Mouse (Mus musculus) erythroid progenitor cell, adult 5-6 weeks (primary cell): ENCODE measurements around the gene Kif27. TPM values are rescaled to one million over a fixed set of nuclear protein-coding genes. Genes with fewer than 3 reads are reported as not detected.
"Not testable (repeated sequence)": the region's sequence is repeated elsewhere in the genome, so short reads cannot be mapped to it uniquely, and the experiment has no call there.

Experiments used
- ATAC-seq: replicated peaks from 2 replicates; pipeline ENCODE4 v1.8.0; 2016; ENCODE audit warnings: moderate number of reproducible peaks, mild to moderate bottlenecking, moderate TSS enrichment, inconsistent platforms; ENCODE audit not compliant: poor library complexity, low FRiP score, severe bottlenecking
- total RNA-seq, 2 experiments: library from RNA; stranded (forward) in 1 of 2; stranded (reverse) in 1 of 2; fragments of 150-400 nt in 1 of 2; fragments of 186-747, 209-891 nt in 1 of 2; gene quantifications; 2 replicates each; pipeline versions ENCODE4 v1.2.3 to v1.2.4; 2015 to 2017; ENCODE audit warnings: low replicate concordance in 2 of 2

The Kif27 gene
- total RNA-seq, 2 experiments from 2014 or later: not detected

DNA sequence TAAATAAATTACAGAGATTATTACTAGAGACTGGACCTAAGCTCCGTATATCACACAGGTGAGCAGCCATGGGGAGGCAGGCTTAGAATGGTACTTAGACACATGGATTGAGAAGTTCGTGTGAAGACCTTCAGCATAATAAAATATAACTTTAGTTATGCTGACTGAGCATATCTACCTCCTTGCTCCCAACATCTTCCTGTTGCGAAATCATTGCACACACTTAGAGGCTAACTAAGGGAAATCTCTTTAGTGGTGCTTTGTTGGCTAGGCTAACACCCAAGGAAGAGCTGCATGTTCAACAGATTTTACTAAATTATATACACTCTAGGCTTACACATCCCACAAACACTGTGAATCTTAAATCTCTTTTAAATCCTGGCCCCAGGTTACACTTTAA lies 7.5 kb upstream of the Kif27 start:
- ATAC-seq: no peak

DNA sequence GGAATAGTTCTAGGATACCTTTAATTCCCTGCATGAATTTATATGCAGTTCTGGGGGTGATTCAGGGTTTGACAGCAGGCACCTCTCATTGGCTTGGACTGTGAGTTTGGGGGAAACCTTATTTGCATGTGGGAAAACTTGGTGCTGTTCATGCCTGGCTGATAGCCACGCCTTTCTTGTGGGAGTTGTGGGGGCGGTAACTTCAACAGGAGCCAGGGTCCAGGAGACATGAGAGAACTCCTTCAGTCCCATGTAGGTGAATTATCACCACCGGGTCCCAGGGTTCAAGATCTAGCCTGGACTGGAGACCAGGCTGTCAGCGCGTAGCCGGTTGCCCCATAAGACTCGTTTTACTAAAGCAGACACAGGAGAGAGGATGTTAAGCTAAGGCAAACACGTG lies 6.3 kb upstream of the Kif27 start:
- not testable (repeated sequence) for ATAC-seq

DNA sequence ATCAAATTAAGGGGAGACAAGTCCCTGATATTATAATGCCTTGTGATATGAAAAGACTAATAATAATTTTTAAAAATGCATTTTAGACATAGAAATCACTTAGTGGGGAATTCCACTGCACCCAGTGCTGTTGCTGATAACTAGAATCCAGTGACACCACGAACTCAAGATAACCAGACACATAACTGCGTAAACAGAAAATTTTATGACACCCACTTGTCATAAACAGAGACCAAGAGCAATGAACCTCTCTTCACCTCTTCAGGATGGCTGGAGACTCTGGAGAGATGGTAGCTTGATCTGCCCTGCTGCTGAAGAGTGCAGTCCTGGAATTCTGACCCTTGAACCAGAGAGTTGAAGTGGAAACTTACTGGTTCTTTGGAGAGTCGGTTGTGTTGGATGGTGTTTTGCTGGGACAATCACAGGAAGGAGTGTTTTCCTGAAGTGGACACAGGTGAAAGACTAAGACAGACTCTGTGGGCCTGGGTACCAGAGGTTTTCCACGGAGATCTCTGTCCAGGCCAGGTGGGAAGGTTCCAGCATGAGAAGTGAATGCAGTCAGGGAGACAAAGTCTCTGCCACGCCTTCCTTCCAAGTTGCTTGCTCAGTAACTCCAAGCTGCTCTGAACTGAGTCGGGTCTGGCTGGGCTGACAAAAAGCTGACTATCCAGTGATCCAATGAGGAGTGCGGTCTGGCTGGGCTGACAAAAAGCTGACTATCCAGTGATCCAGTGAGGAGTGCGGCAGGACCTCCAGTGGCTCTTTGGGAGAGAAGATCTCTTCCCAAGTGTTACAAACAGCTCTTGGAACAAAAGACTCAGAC lies 5.6 kb upstream of the Kif27 start:
- no peak for ATAC-seq

DNA sequence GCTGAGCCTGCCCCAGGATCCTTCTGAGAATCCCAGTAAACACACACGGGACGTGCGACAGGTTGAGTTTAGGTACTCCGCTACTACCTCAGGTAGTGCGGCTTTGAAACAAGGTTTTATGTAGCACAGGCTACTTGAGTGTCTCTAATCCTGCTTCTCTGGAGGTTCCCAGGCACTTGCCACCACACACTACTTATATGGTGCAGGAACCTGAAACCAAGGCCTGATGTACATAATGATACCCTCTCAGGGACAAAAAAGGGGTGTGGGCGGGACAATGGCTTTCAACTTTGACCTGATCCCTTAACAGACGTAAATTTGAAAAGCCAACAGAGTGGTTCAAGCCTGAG lies 357 bp upstream of the Kif27 start:
- peak; percentile 69 for ATAC-seq

DNA sequence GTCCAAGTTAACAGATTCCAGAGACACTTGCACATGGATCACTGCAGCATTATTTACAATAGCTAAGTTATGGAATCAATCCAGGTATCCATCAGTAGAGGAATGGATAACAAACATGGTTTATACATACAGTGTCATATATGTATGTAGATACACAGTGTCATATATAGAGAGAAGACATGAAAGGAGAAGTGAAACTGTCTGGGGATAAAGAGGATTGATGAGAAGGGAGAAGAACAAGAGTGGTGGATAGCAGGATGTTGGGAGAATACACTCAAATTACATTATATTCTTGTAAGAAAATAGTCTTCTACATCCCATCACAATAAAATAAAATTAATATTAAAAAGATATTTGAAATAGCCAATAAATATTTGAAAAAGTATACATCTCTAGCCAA lies 5.9 kb downstream of the Kif27 start:
- ATAC-seq: no peak

DNA sequence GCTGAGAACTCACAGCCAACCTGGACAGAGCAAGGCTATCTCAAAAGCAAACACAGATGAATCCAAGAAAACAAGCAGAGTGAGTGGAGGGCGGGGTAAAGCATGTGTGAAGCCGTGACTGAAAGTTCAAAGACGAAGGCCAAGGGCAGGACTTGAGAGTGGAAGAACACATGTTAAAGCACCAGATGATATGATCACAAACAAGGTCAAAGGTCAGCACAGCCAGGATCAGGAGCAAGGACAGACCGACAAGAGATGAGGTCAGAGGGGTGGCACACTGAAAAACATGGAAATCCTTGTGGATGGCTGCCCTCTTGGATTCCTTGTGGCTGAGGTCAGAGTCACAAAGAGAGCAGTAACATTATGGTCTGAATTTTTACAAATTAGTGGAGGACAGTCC lies 8.3 kb downstream of the Kif27 start:
- ATAC-seq: no peak

DNA sequence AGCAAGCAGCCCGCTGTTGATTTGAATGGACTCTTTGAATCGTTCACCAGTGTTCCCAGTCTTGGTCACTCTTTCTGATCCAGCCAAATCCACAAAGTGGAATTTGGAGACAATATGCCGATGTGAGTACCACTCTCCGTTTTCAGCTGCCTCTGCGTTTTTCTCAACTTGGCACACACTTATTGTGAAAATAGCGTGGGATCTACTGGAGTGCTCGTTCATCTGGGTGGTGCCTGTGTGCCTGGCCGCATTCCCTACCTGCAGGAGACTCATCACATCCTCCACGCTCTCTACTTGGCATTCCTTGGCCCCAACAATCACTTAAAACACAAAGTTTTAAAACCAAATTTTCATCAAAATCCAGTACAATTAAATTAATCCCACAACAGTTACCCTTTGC lies 14.4 kb downstream of the Kif27 start:
- no peak for ATAC-seq

DNA sequence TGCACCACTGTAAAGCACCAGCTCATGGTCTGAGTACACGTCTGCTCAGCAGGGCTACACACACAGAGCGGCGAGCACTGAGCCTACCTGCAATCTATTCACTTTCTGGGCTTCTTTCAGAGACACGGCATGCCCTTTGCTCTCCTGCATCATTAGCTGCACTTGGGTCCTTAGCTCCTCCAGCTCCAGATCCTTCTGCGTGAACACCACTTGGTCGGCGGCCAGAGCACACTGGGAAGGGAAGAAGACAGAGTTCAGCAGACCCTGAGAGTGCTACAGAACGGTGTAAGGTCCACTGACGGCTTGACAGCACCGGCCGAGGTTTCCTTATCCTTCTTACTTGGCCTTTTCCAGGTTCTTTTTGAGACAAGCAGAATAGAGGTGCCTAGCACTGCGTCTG lies 21.5 kb downstream of the Kif27 start:
- ATAC-seq: no peak

DNA sequence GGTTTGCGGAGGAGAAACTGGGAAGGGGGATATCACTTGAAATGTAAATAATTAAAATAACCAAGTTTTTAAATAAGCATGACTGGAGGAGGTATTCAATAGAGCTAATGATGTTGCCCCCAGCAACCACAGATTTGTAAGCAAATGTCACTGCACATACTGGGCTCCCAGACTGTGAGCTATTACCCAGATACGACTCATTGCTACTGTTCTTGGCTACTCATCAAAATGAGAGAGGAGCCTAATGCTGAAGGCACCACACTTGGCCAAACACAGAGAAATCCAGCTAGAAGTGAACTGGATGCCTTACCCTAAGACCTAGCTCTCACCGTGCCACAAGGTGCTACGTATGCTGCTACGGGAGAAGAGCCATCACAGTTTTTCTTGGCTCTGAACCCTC lies 24.8 kb downstream of the Kif27 start:
- ATAC-seq: no peak

DNA sequence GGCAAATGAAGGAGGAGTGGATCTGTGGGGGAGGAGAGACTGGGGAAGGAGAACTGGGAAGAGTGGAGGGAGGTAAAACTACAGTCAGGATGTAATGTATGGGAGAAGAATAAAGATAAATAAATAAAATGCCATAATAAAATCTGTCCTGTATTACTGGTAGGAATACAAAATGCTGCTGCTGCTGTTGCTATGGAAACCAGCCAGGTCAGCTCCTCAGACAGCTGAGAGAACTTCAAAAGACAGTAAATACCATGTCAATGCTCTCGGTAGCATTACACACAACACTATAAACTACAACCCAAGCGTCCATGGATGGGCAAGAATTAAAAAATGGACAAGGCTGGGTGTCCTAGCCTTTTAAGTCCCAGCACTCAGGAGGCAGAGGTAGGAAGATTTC lies 41.2 kb downstream of the Kif27 start:
- no peak for ATAC-seq

DNA sequence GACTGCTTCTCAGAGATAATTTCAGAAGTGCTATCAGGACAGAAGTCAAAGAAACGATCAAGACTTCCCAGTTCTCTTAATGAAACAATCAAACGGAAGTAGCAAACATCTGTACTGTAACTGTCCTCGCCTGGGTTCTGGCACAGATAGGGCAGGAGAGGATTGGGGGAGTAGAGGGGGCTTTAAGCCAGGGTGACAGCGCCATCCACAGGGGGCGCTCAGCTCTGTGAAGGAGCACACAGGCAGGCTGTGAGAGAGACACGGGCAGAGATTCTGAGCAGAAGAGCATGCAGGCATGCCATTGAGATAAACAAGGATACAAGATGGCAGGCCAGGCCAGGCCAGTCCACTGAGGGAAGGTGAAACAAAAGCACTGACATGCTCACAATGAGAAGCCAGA lies 43.9 kb downstream of the Kif27 start:
- no peak for ATAC-seq

DNA sequence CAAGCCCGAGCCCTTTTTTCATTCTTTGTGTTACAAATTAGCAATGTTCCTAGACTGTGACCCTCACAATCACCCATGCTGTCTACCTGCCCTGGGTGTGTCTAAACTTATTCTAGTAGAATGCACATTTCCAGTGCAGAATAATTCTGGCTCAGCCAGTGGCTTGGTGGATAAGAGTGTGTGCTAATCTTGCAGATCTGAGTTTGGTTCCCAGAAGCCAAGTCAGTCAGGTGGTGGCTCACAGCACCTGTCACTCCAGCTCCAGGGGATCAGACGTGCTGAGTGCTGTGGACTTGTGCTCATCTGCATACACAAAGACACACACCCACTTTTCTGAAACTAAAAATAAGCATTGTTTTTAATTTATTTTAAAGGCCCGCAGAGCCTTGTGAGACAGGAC lies 45.2 kb downstream of the Kif27 start:
- ATAC-seq: no peak

DNA sequence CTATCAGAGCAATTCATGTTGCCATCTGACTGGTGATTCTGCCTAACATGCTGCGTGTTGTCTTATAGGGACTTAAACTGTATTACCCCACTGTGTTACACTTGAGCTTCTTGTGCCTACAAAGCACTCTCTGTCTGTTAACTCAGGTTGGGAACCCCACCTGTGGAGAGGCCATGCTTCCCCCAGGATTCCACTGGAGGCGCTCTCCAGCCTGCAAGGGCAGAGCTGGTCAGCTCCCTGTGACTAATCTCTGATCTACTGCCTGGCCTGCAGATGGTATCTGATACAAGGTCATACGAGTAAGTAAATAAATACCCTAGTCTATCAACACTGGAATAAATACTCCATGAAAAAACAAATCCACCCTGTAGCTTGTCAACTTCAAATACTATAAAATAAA lies 47.6 kb downstream of the Kif27 start:
- ATAC-seq: no peak

DNA sequence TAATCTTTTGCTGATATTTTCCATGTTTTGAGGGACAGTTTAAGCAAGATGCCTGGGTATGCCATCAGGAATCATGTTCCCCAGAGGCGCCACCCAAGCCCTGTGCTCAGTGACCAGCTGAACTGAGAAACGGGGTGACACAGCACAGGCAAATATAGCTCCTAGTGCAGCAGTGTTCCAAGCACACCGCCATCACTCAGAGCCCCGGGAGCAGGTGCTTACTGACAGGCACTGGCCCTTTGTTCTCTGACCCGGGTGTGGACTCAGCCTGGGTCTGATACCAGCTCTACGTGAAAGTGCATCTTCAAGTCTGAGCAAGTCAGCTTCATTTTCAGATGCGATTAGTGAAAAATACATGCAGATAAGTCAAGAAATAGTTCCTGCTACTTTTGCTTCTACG lies 49.4 kb downstream of the Kif27 start:
- no peak for ATAC-seq

DNA sequence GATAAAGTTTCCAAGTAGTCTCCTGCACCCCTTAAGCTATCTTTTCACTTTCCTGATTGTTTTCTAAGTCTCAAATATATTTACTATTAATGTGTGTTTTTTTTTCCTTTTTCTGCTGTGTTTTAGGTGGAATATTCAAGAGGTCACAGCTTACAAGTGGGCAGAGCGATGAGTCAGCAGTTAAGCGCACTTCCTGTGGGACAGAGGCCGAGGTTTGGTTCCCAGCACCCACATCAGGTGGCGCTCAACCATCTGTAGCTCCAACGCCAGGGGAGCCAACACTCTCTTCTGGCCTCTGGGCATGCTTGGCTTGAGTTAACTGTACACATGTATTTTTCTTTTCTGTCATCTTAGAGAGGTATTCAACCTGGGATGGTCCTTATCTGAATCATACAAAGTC lies 51.5 kb downstream of the Kif27 start:
- no peak for ATAC-seq

DNA sequence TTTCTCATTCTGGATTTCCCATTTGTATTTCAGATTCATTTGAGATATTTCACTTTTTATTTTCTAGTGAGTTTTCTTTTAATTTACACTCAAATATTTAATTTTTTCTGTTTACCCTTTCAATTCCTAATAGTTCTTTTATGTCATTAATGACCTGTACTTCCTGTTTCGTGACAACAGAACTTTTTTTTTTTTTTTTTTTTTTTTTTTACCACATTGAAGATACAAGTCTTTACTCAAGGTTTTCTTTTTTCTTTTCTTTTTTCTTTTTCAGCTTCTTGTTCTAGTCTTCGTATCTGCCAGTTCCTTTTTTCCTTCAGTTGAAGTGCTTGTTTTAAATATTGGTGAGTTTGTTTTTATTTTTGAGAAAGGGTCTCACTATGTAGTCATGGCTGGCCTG lies 53.7 kb downstream of the Kif27 start:
- no peak for ATAC-seq

DNA sequence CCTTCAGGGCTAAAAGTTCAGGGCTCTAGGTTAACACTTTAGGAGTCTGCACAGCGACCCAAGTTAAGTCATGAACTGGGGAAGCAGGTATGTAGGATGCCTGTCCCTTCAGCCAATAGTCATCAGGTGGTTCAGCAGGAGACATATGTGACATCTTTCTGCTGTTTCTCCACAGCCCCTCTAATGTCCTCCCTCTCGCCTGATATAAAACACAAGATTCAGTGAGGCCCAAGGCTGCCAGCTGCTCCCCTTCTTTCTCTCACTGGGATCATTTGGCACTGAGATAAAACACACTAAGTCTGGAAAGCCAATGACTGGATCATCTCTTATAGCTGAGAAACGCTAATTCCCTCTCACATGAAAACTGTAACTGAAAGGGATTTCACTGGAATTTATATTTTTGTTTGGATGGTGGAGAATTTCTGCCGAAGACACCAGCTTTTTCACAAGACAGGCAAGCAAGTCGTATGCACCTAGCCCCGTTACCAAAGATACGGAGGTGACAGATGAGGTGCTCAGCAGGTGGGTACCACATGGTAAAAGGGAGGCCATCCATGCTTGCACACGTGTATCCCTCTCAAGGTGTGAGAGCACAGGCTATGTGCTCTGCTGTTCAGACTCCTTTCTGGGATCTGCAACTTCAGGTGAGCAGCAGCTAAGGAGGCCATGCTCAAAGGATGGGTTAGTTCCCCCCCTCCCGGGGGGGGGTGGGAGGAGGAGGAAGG lies 56.3 kb downstream of the Kif27 start:
- no peak for ATAC-seq

DNA sequence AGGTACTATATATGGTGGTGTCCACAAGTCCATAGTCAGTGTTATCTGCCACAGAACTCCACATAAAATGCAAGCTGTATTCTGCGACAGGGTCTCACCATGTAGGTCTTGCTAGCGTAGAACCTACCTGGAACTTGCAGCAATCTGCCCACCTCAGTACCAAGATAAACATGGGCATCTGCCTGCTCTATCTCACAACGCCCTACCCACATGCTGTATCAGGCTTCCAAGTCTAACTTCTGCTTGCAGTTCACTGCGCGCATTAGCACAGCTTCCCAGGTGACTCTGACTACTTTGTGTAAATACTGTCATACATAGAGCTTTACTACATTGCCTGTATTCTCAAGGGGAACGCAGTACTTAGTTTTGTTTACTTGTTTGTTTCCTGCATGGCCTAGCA lies 57.0 kb downstream of the Kif27 start:
- ATAC-seq: no peak

DNA sequence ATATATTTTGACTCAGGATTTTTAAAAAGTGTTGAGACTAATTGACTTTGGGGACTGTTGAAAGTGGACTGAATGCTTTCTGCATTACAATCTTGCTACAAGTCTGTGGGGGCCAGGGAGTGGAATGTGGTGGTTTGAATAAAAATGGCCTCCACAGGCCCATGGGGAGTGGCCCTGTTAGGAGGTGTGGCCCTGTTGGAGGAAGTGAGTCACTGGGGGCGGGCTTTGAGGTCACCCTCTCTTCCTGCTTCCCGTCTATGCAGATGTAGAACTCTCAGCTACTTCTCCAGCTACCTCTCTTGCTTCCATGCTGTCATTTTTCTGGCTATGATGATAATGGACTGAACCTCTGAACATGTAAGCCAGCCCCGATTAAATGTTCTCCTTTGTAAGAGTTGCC lies 60.2 kb downstream of the Kif27 start:
- no peak for ATAC-seq

DNA sequence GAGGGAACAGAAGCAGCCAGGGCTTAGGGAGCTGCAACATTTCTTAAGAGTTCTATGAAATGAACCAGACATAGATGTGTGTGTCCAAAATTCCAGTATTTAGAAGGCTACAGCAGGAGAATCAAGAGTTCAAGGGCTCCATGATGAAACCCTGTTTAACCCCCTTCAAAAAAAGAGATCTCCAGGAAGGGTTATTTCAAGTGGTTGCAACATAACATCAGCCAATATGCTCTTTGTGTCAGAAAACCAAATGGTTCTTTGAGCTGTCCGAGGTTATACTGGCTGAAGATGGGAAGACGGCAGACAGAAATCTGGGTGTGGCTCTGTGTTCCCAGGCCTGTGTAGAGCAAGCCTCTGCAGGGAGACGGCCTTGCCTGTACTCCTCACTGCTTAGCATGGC lies 63.3 kb downstream of the Kif27 start:
- ATAC-seq: no peak

DNA sequence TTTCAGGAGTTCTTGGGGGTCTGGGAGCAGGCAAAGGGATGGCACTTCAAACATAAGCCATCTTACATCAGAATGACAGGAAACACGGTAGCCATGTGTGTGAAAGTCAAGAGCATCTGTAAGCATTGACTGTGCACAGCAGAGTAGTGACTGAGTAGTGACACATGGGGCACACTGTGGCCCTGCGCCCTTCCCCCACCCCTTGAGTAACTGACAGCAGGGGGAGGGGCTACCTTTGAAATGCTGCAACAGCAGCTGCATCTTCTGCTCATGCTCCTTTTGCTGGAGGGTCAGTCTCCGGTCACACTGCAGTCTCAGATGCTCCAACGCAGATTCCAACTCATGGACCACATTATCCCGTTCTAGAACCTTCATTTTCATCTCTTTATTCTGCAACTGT lies 66.1 kb downstream of the Kif27 start:
- no peak for ATAC-seq

DNA sequence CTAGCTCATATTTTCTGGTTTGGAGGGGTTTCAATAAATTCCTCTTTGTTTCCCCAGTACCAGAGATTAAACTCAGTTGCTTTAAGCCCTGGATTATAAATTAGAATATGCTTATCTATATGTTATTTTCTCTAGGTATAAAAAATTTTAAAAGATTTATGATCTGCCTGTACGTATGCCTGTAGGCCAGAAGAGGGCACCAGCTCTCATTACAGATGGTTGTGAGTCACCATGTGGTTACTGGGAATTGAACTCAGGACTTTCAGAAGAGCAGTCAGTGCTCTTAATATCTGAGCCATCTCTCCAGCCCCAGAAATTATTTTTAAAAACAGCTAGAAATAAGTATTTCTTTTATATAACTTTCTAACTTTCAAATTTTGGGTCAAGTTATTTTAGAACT lies 69.6 kb downstream of the Kif27 start:
- ATAC-seq: no peak
